Mouse (Mus musculus) ES-Bruce4 (cell line): Measurements from ENCODE around the gene Katnal1.

Experiments
- CTCF ChIP-seq: IDR thresholded peaks from one replicate; pipeline ENCODE4 v1.8.1; 2011; ENCODE audit warnings: low read depth, low read length
- EP300 ChIP-seq: IDR thresholded peaks from 2 replicates; pipeline ENCODE4 v1.6.1; 2011; ENCODE audit warnings: low read depth, low read length; ENCODE audit not compliant: insufficient read depth
- POLR2A ChIP-seq: IDR thresholded peaks from one replicate; pipeline ENCODE4 v1.8.1; 2011; ENCODE audit warnings: low read length; ENCODE audit not compliant: insufficient read depth

- no peak for TF ChIP-seq EP300
- no peak for TF ChIP-seq CTCF
- no peak for TF ChIP-seq POLR2A
Measured at GRCm38 (mm10) chr5:148964251-148964650, 35.1 kb upstream of the Katnal1 start.
